Mouse (Mus musculus) splenic B cell, adult 2 months (primary cell): ENCODE measurements around the gene Dock10.

Source experiments
- DNase-seq: peaks from one replicate; pipeline ENCODE4 v3.0.0-alpha.2; 2011; ENCODE audit warnings: low read depth, low spot score
- H3K27me3 ChIP-seq: 2 replicates; pipeline ENCODE4 v1.6.1; 2012; ENCODE audit warnings: mild to moderate bottlenecking, low read length, moderate library complexity, mixed read lengths; ENCODE audit not compliant: control insufficient read depth, poor library complexity, insufficient read depth, severe bottlenecking
- H3K36me3 ChIP-seq: 2 replicates; pipeline ENCODE4 v1.6.1; 2012; ENCODE audit warnings: mild to moderate bottlenecking, low read length, moderate library complexity, mixed read lengths; ENCODE audit not compliant: control insufficient read depth, poor library complexity, insufficient read depth, severe bottlenecking

Dock10 gene

DNA sequence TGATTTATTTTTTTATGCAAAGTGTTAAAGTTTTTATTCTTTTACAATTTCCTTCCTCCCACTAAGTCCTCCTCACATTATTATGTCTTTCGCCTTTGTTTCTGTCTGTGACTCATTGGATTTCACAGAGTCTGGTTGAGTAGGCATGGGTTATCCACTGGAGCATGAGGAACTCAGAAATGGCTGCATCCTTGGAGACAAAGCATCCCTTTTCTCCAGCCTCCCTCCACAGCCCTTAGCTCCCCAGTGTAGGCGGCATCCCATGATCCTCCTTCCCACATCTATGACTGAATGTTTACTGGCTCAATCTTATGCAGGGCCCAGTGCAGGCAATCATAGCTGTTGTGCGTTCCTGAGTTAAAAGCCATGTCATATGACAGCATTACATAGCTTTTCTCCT, 216.8 kb downstream of the Dock10 start:
- H3K36me3 ChIP-seq, result peaks cover 31% of the 10 kb centered on the region
- no peaks in the 10 kb centered on the region for H3K27me3 ChIP-seq
- no peak for DNase-seq

DNA sequence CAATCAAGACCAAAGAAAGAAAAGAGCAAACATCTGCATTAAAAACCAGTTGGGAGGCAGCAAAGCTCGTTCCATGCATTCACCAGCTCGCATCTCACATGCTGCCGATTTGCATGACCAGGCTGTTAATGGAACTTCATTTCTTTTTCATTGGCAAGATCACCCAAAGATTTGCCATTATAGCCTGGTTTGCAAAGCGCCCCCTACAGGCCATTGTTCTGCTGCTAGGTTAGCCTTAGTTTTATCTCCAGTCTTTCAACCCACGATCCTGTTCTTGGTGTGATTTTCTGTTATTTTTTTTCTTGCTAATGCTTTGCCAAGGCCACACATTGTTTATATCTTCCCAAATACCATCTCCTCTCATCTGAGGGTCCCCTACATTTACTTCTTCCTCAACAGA, 236.1 kb downstream of the Dock10 start:
- DNase-seq, result peak; percentile 57
- peaks cover 34% of the 10 kb centered on the region for H3K36me3 ChIP-seq
- no peaks in the 10 kb centered on the region for H3K27me3 ChIP-seq

- no peak for DNase-seq
- Histone ChIP-seq H3K27me3 (no peaks in the 10 kb centered on the region), H3K36me3 (peaks cover 29% of the 10 kb centered on the region)
These were observed 237.9 kb downstream of the Dock10 start for GRCm38 (mm10) chr1:80520456-80520855.

DNA sequence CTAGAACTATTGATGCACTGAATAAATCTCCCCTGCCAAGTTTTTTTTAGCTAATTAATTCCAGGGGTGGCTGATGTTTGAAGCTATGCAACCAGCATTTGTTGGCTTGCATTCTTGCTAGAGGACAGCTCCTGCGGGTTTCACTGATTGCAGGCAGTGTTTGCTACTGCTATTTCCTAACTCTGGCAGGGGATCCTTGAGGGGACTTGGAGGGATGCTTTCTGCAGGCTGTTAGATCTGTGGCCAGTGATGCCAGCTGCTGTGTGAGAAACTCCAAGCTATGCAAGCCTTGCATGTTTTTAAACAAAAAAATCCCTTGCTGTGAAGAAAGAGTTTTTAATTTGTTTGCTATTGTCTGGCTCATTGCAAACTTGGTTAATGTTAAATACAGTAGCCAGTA, 238.4 kb downstream of the Dock10 start:
- H3K36me3 ChIP-seq, result peaks cover 28% of the 10 kb centered on the region
- no peak for DNase-seq
- H3K27me3 ChIP-seq, result no peaks in the 10 kb centered on the region

GRCm38 (mm10) chr1:80515836-80516235, 242.5 kb downstream of the Dock10 start:
- no peaks in the 10 kb centered on the region for H3K27me3 ChIP-seq
- DNase-seq, result peak; percentile 38
- H3K36me3 ChIP-seq, result peaks cover 37% of the 10 kb centered on the region

GRCm38 (mm10) chr1:80512210-80512948, 245.9 kb downstream of the Dock10 start:
- Histone ChIP-seq H3K36me3 (peaks cover 35% of the 10 kb centered on the region), H3K27me3 (no peaks in the 10 kb centered on the region)
- peak; percentile 46 for DNase-seq

DNA sequence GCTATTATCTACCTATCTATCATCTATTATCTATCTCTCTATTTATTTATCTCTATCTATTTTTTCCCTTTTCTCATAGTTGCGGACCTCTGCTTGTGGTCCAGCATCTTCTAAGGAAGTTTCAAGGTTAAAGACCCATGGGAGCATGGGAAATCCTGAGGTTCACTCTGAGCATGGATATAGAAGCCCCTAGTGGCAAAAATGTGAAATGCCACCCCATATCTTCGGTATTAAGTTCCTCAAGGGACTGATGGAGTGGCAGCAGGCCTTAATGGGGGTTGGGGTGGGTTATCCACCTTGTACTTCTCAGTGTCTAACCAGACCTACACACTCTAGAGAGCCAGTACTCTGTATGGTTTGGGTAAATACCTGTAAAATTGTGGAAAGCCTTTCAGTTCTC, 253.6 kb downstream of the Dock10 start:
- Histone ChIP-seq H3K27me3 (no peaks in the 10 kb centered on the region), H3K36me3 (peaks cover 14% of the 10 kb centered on the region)
- DNase-seq, result peak; percentile 40

GRCm38 (mm10) chr1:80504081-80504480, 254.2 kb downstream of the Dock10 start:
- peaks cover 14% of the 10 kb centered on the region for H3K36me3 ChIP-seq
- DNase-seq, result no peak
- no peaks in the 10 kb centered on the region for H3K27me3 ChIP-seq

GRCm38 (mm10) chr1:80502456-80503165, 255.7 kb downstream of the Dock10 start:
- DNase-seq, result no peak
- no peaks in the 10 kb centered on the region for H3K27me3 ChIP-seq
- H3K36me3 ChIP-seq, result peaks cover 10% of the 10 kb centered on the region

GRCm38 (mm10) chr1:80499264-80499663, 259.1 kb downstream of the Dock10 start:
- Histone ChIP-seq H3K36me3 (peaks cover 5% of the 10 kb centered on the region), H3K27me3 (no peaks in the 10 kb centered on the region)
- DNase-seq, result no peak

DNA sequence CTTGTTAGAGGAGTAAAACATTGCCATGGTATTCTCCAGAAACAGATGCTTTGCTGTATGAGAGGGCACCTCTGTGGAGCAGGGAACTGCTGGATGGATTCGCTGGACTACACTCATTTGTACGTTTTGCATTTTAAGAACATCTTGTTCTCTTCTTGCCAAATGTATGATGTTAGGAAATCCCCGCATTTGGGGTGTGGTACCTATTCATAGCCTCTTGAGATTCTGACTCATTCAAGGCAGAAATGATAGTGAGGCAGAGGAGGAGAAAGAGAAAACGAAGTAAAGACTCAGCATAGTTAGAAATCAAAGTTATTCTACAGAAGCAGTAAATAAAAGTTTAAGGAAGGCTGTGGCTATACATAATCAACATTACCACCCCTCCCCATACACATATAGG, 262.0 kb downstream of the Dock10 start:
- no peak for DNase-seq
- Histone ChIP-seq H3K27me3 (no peaks in the 10 kb centered on the region), H3K36me3 (no peaks in the 10 kb centered on the region; the same call in 1 of the 2 replicates)

- Histone ChIP-seq H3K36me3 (no peaks in the 10 kb centered on the region), H3K27me3 (no peaks in the 10 kb centered on the region; the same call in 1 of the 2 replicates)
- no peak for DNase-seq
These were observed 274.9 kb downstream of the Dock10 start for GRCm38 (mm10) chr1:80483419-80483818.

DNA sequence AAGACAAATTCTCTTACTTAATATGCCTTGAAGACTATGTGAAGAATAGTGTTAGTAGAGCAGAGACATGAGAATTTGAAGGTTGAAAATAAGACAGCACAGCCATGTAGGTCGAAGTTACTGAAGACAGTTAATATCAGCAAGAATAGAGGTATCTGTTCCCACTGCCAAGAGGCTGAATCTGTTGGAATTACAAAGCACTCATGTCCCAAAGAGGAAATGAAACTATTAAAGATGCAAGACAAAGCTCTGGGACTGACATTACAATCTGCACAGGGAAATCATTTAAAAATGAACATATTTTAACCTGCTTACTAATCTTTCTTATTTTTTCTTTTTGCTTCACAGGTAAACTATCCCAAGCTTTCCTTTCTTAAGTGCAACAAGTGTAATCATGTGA, 283.4 kb downstream of the Dock10 start:
- no peak for DNase-seq
- no peaks in the 10 kb centered on the region for H3K36me3 ChIP-seq
- H3K27me3 ChIP-seq, result no peaks in the 10 kb centered on the region

DNA sequence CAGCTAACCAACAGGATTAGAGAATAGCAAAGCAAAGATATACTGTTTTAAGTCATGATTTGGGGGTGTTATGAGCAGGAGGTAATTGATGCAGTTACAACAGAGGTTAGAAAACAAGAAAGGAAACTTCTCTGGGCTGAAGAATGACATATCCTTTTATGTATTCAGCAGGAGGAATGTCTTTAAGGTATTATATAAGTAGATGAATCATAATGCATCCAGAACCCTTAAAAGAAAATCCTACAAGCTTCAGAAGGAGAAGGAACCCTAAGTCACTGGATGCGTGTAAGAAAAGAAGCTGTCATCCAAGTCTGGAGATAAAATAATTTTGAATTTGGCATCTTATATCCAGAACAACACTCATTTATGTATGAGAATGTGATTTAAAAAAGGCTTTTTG, 285.9 kb downstream of the Dock10 start:
- no peaks in the 10 kb centered on the region for H3K36me3 ChIP-seq

GRCm38 (mm10) chr1:80461348-80461747, 297.0 kb downstream of the Dock10 start, which contains the start of gene Gm45261:
TSS of gene Gm45261 (minus strand) at chr1:80461448.
- H3K36me3 ChIP-seq, result no peaks in the 10 kb centered on the region
- no peaks in the 10 kb centered on the region for H3K27me3 ChIP-seq
- no peak for DNase-seq

More for the DNA sequence above, 285.9 kb downstream of the Dock10 start:
- H3K27me3 ChIP-seq, result no peaks in the 10 kb centered on the region
- no peak for DNase-seq
